Mouse (Mus musculus): Measurements from ENCODE around the gene Dpep3. TPM values are rescaled to one million over a fixed set of nuclear protein-coding genes. Genes with fewer than 3 reads are reported as not detected.
"Not testable (repeated sequence)": the region's sequence is repeated elsewhere in the genome, so short reads cannot be mapped to it uniquely, and the experiment has no call there.

The Dpep3 gene
- polyA plus RNA-seq (2012; rRNA removed) = 0.05 and 0.10 TPM in 2 replicates

DNA sequence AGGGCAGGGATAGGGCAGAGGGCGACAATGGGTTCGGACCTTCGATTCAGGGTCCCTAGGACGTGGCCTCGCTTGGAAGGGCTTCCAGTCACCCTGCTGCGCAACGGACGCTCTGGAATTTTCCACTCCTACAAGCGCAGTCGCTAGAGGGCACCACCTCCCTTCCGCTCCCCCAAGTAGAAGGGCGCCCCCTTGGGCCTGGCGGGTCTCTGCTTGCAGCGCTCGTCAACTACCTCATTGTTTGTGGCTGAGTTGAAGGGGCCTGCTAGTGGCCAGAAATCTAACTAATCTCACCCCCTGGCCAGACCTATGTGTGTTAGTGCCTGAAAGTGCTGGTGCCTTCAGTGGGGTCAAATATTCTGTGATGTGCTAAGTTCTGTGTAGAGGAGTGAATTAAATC, at the start of gene Dpep3:
Dpep3 (minus strand) TSS at position 105 of the 400 bp plus-strand sequence.
- no peak within 1 kb of the TSS for H3K27ac ChIP-seq (ENCODE audit: insufficient read depth, low read depth, low read length)
- no peaks in the 10 kb centered on the region for H3K4me1 ChIP-seq (ENCODE audit: control insufficient read depth, insufficient read depth, low read length)
- H3K4me3 ChIP-seq (ENCODE audit: insufficient read depth, low read depth, low read length) = no peak within 1 kb of the TSS
- H3K27me3 ChIP-seq (replicated peaks; ENCODE audit: control insufficient read depth, insufficient read depth, low read length) = no peaks in the 10 kb centered on the region
- no peak for TF ChIP-seq CTCF (conservative IDR thresholded peaks at IDR 0.05; ENCODE audit: insufficient read depth, insufficient read length, low read depth, low read length)
- TF ChIP-seq POLR2A (IDR thresholded peaks at IDR 0.05; ENCODE audit: low read depth, low read length) = no peak
- WGBS = 94% methylated on average over 15 of the region's 15 CpGs
- no peaks in the 10 kb centered on the region for H3K36me3 ChIP-seq (ENCODE audit: control insufficient read depth, insufficient read depth, low read length)
- no peak for DNase-seq

DNA sequence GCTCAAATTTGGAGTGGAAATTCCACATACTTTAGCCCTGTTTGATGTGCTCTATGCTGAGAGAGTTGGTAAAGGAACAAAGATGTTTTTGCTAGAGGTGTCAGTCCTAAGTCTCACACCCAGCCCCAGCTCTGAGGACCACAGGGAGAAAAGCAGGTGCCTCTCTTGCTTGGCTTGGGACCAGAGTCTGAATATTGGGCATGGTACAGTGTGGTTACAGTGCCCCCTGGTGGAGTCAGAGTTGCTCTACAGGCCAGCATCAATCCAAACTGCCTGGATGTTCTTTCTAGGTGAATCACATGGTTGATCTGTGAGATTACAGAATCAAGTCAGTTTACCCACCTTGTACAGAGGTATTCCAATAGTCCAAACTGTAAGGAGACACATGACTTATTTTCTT, 43.3 kb upstream of the Dpep3 start:
- no peaks in the 10 kb centered on the region for H3K36me3 ChIP-seq (ENCODE audit: control insufficient read depth, insufficient read depth, low read length)

DNA sequence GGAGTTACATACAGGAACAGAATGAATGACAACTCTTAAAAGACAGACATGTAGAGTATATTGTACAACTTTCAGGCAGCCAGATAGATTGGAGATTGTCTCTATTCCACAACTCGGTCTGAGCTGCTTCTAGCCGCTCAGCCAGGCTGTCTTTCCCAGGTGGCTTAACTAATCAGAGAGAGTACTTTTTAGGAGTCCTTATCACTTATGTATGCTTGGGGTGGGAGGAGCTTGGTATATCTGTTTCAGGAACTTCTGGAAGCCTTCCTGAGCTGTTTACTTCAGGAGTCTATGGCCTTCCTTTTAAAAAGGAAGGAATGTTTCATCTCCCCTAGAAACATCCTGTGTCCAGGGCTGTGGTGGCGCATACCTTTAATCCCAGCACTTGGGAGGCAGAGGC, 38.8 kb upstream of the Dpep3 start:
- Histone ChIP-seq H3K36me3 (ENCODE audit: control insufficient read depth, insufficient read depth, low read length) (no peaks in the 10 kb centered on the region), H3K4me1 (ENCODE audit: control insufficient read depth, insufficient read depth, low read length) (no peaks in the 10 kb centered on the region), H3K27me3 (replicated peaks; ENCODE audit: control insufficient read depth, insufficient read depth, low read length) (no peaks in the 10 kb centered on the region), H3K27ac (ENCODE audit: insufficient read depth, low read depth, low read length) (no peak overlapping the region), H3K4me3 (ENCODE audit: insufficient read depth, low read depth, low read length) (no peak overlapping the region)
- DNase-seq = no peak
- 91% methylated on average over 3 of the region's 3 CpGs for whole genome bisulfite sequencing
- no peak for TF ChIP-seq CTCF (conservative IDR thresholded peaks at IDR 0.05; ENCODE audit: insufficient read depth, insufficient read length, low read depth, low read length)
- TF ChIP-seq POLR2A (IDR thresholded peaks at IDR 0.05; ENCODE audit: low read depth, low read length) = no peak

More for the DNA sequence above, 43.3 kb upstream of the Dpep3 start:
- Histone ChIP-seq H3K4me3 (ENCODE audit: insufficient read depth, low read depth, low read length) (no peak overlapping the region), H3K27me3 (replicated peaks; ENCODE audit: control insufficient read depth, insufficient read depth, low read length) (no peaks in the 10 kb centered on the region), H3K4me1 (ENCODE audit: control insufficient read depth, insufficient read depth, low read length) (no peaks in the 10 kb centered on the region), H3K27ac (ENCODE audit: insufficient read depth, low read depth, low read length) (no peak overlapping the region)
- peak; percentile 84 for DNase-seq
- TF ChIP-seq CTCF (conservative IDR thresholded peaks at IDR 0.05; ENCODE audit: insufficient read depth, insufficient read length, low read depth, low read length) = peak; percentile 98
- TF ChIP-seq POLR2A (IDR thresholded peaks at IDR 0.05; ENCODE audit: low read depth, low read length) = no peak

DNA sequence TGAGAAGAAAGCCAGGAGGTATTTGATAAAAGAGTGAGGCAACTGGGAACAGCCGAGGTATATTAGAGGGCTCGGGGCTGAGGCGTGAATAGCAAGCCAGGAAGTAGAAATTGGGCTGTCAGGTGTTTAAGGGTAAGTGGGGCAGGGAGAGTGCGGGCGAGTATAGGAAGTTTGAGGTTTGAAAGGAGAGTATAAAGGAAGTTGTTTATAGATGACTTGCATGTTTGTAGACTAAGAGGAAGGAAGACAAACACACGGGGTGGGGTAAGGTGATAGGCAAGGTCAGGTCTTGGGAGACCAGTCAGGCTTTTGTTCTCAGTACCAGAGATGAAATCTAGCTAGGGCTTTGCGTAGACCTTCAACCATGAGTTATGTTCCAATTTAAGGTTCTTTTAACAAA, 37.9 kb upstream of the Dpep3 start:
- Histone ChIP-seq H3K4me1 (ENCODE audit: control insufficient read depth, insufficient read depth, low read length) (no peaks in the 10 kb centered on the region), H3K36me3 (ENCODE audit: control insufficient read depth, insufficient read depth, low read length) (no peaks in the 10 kb centered on the region), H3K27ac (ENCODE audit: insufficient read depth, low read depth, low read length) (no peak overlapping the region), H3K4me3 (ENCODE audit: insufficient read depth, low read depth, low read length) (no peak overlapping the region), H3K27me3 (replicated peaks; ENCODE audit: control insufficient read depth, insufficient read depth, low read length) (no peaks in the 10 kb centered on the region)
- WGBS = 83% methylated on average over 7 of the region's 7 CpGs
- no peak for DNase-seq
- no peak for TF ChIP-seq POLR2A (IDR thresholded peaks at IDR 0.05; ENCODE audit: low read depth, low read length)
- TF ChIP-seq CTCF (conservative IDR thresholded peaks at IDR 0.05; ENCODE audit: insufficient read depth, insufficient read length, low read depth, low read length) = no peak

DNA sequence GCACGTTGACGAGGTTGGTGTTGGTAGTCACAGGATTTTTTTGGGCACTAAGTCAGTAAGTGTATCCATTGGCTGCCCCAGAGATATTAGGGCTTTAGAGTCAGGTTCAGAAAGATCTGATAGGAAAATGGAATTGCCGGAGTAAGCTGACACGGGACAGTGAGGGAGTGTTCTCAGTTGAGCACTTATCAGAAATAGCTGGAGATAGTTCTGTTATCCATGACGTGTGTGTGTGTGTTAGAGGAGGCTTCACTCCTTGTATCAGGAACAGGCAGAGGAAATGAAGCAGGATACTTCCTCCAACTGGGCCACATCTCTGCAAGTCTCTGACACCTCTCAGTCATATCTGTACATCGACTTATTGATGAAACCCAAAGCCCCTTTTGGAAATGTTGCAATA, 37.1 kb upstream of the Dpep3 start:
- Histone ChIP-seq H3K27me3 (replicated peaks; ENCODE audit: control insufficient read depth, insufficient read depth, low read length) (no peaks in the 10 kb centered on the region), H3K4me3 (ENCODE audit: insufficient read depth, low read depth, low read length) (no peak overlapping the region)

DNA sequence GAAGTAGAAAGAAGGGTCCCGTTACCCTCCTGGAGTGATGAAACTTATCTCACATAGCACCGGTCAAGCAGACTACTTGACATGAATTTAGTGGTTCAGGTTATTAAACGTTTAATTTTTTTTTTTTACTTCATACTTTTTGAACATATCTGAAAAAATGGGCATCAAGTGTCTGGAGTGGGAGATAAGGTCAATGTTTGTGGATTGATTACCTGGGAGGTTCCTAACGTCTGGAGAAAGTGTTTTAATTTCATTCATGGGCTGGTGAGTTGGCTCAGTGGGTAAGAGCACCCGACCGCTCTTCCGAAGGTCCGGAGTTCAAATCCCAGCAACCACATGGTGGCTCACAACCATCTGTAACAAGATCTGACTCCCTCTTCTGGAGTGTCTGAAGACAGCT, 33.0 kb upstream of the Dpep3 start:
- not testable (repeated sequence) for H3K4me1 ChIP-seq (ENCODE audit: control insufficient read depth, insufficient read depth, low read length); H3K36me3 ChIP-seq (ENCODE audit: control insufficient read depth, insufficient read depth, low read length); H3K27me3 ChIP-seq (replicated peaks; ENCODE audit: control insufficient read depth, insufficient read depth, low read length); DNase-seq; H3K4me3 ChIP-seq (ENCODE audit: insufficient read depth, low read depth, low read length); H3K27ac ChIP-seq (ENCODE audit: insufficient read depth, low read depth, low read length)
- 74% methylated on average over 8 of the region's 8 CpGs for WGBS

More for the DNA sequence above, 37.1 kb upstream of the Dpep3 start:
- no peak for DNase-seq
- no peak overlapping the region for H3K27ac ChIP-seq (ENCODE audit: insufficient read depth, low read depth, low read length)
- no peaks in the 10 kb centered on the region for H3K36me3 ChIP-seq (ENCODE audit: control insufficient read depth, insufficient read depth, low read length)
- WGBS = 92% methylated on average over 6 of the region's 6 CpGs
- no peaks in the 10 kb centered on the region for H3K4me1 ChIP-seq (ENCODE audit: control insufficient read depth, insufficient read depth, low read length)
- no peak for TF ChIP-seq POLR2A (IDR thresholded peaks at IDR 0.05; ENCODE audit: low read depth, low read length)
- no peak for TF ChIP-seq CTCF (conservative IDR thresholded peaks at IDR 0.05; ENCODE audit: insufficient read depth, insufficient read length, low read depth, low read length)

DNA sequence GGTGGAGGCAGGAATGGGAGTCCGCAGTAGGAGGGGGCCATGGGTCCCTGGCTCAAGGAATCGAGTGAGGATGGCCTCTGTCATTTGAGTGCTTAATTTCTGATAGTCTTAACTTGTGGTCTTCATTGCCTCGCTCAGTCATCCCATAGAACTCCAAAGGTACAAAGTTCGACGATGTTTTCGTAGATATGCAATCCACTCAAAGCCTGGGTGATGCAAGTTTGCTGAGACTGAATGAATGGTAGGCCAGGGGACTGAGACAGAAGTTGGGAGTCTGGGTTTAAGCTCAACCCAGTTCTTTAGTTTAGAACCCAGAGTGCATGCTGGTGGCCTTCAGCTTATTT, 32.4 kb upstream of the Dpep3 start, which contains the start of gene Ddx28:
Ddx28 (minus strand) TSS at position 240 of the 344 bp plus-strand sequence.
- Histone ChIP-seq H3K27me3 (replicated peaks; ENCODE audit: control insufficient read depth, insufficient read depth, low read length) (no peaks in the 10 kb centered on the region), H3K36me3 (ENCODE audit: control insufficient read depth, insufficient read depth, low read length) (no peaks in the 10 kb centered on the region), H3K4me3 (ENCODE audit: insufficient read depth, low read depth, low read length) (peak within 1 kb of the TSS; percentile 73), H3K4me1 (ENCODE audit: control insufficient read depth, insufficient read depth, low read length) (peaks cover 5% of the 10 kb centered on the region; the same call in 1 of the 2 replicates), H3K27ac (ENCODE audit: insufficient read depth, low read depth, low read length) (no peak within 1 kb of the TSS)
- 2% methylated on average over 6 of the region's 6 CpGs for WGBS
- DNase-seq = no peak
- TF ChIP-seq CTCF (conservative IDR thresholded peaks at IDR 0.05; ENCODE audit: insufficient read depth, insufficient read length, low read depth, low read length) = no peak
- no peak for TF ChIP-seq POLR2A (IDR thresholded peaks at IDR 0.05; ENCODE audit: low read depth, low read length)
